Mouse (Mus musculus) MEL (cell line): Measurements from ENCODE around the gene Tox3. TPM values are rescaled to one million over a fixed set of nuclear protein-coding genes. Genes with fewer than 3 reads are reported as not detected.

ENCODE experiments used
- DNase-seq: peaks from one replicate; pipeline ENCODE4 v3.0.0; 2011; ENCODE audit warnings: low read depth, low spot score
- H3K27ac ChIP-seq: 2 replicates; pipeline ENCODE4 v1.5.1; 2012; ENCODE audit warnings: low read depth, mild to moderate bottlenecking, control low read depth, low read length, moderate library complexity; ENCODE audit not compliant: control insufficient read depth
- H3K27me3 ChIP-seq, 2 experiments: fragments of 150-350 bp in 1 of 2; sonication (generic) in 1 of 2; 2 replicates each; pipeline ENCODE4 v1.6.1; 2012; ENCODE audit warnings: low read length in 2 of 2, mild to moderate bottlenecking in 2 of 2, improper control_type of control experiment in 1 of 2, moderate library complexity in 1 of 2; ENCODE audit not compliant: insufficient read depth in 2 of 2, control insufficient read depth in 1 of 2
- H3K36me3 ChIP-seq, 2 experiments: 2 replicates each; pipeline ENCODE4 v1.6.1; 2012 to 2014; ENCODE audit warnings: low read length in 2 of 2, improper control_type of control experiment in 1 of 2, inconsistent platforms in 1 of 2, mild to moderate bottlenecking in 1 of 2; ENCODE audit not compliant: insufficient read depth in 2 of 2, control insufficient read depth in 1 of 2
- H3K4me1 ChIP-seq, 2 experiments: fragments of 150-350 bp in 1 of 2; sonication (generic) in 1 of 2; 2 replicates each; pipeline ENCODE4 v1.6.1; 2012; ENCODE audit warnings: low read length in 2 of 2, improper control_type of control experiment in 1 of 2, mild to moderate bottlenecking in 1 of 2; ENCODE audit not compliant: insufficient read depth in 2 of 2, control insufficient read depth in 1 of 2
- H3K4me3 ChIP-seq, 2 experiments: fragments of 150-350 bp in 1 of 2; sonication (generic) in 1 of 2; 2 replicates each; pipeline ENCODE4 v1.5.1; 2012; ENCODE audit warnings: low read depth in 2 of 2, low read length in 2 of 2, mild to moderate bottlenecking in 2 of 2, moderate library complexity in 2 of 2, control low read depth in 1 of 2, improper control_type of control experiment in 1 of 2; ENCODE audit not compliant: control insufficient read depth in 1 of 2, insufficient read depth in 1 of 2
- H3K79me2 ChIP-seq: 2 replicates; pipeline ENCODE4 v1.6.1; 2012; ENCODE audit warnings: mild to moderate bottlenecking, low read length, moderate library complexity; ENCODE audit not compliant: control insufficient read depth, poor library complexity, insufficient read depth
- H3K9ac ChIP-seq: 2 replicates; pipeline ENCODE4 v1.6.1; 2012; ENCODE audit warnings: low read depth, mild to moderate bottlenecking, control low read depth, low read length, moderate library complexity; ENCODE audit not compliant: control insufficient read depth, poor library complexity, severe bottlenecking
- H3K9me3 ChIP-seq: fragments of 150-350 bp; sonication (generic); replicated peaks from 2 replicates; pipeline ENCODE4 v1.6.1; 2012; ENCODE audit warnings: mild to moderate bottlenecking, low read length, improper control_type of control experiment, moderate library complexity; ENCODE audit not compliant: insufficient read depth
- CTCF ChIP-seq, 3 experiments: IDR thresholded peaks in 2 of 3; conservative IDR thresholded peaks in 1 of 3; 2 replicates each; pipeline ENCODE4 v1.5.1; 2011 to 2012; ENCODE audit warnings: low read length in 3 of 3, low read depth in 2 of 3, mild to moderate bottlenecking in 2 of 3, improper control_type of control experiment in 1 of 3, inconsistent platforms in 1 of 3, mixed read lengths in 1 of 3, moderate library complexity in 1 of 3; ENCODE audit not compliant: control insufficient read depth in 1 of 3, insufficient read depth in 1 of 3, poor library complexity in 1 of 3, severe bottlenecking in 1 of 3
- ELF1 ChIP-seq: IDR thresholded peaks from 2 replicates; pipeline ENCODE4 v1.6.1; 2014; ENCODE audit warnings: low read depth, mild to moderate bottlenecking, inconsistent platforms, low read length, improper control_type of control experiment, moderate library complexity
- EP300 ChIP-seq, 2 experiments: IDR thresholded peaks; 2 replicates each; pipeline ENCODE4 v1.6.1; 2011; ENCODE audit warnings: improper control_type of control experiment in 2 of 2, low read length in 2 of 2, low read depth in 1 of 2, mild to moderate bottlenecking in 1 of 2
- ETS1 ChIP-seq: IDR thresholded peaks from 2 replicates; pipeline ENCODE4 v1.6.1; 2012; ENCODE audit warnings: low read depth, mild to moderate bottlenecking, inconsistent platforms, low read length, improper control_type of control experiment, moderate library complexity
- MAFK ChIP-seq: IDR thresholded peaks from 2 replicates; pipeline ENCODE4 v1.6.1; 2011; ENCODE audit warnings: low read depth, mild to moderate bottlenecking, low read length, improper control_type of control experiment, borderline replicate concordance
- MAZ ChIP-seq: IDR thresholded peaks from 2 replicates; pipeline ENCODE4 v1.6.1; 2012; ENCODE audit warnings: low read depth, mild to moderate bottlenecking, inconsistent platforms, low read length, improper control_type of control experiment
- MEF2A ChIP-seq: IDR thresholded peaks from 2 replicates; pipeline ENCODE4 v1.6.1; 2014; ENCODE audit warnings: low read depth, mild to moderate bottlenecking, inconsistent platforms, low read length, improper control_type of control experiment; ENCODE audit not compliant: poor library complexity, insufficient replicate concordance, severe bottlenecking; ENCODE audit errors: extremely low read depth
- MXI1 ChIP-seq: IDR thresholded peaks from 2 replicates; pipeline ENCODE4 v1.6.1; 2011; ENCODE audit warnings: mild to moderate bottlenecking, low read depth, low read length, improper control_type of control experiment
- MYC ChIP-seq: IDR thresholded peaks from 2 replicates; pipeline ENCODE4 v1.6.1; 2011; ENCODE audit warnings: low read depth, mild to moderate bottlenecking, low read length, improper control_type of control experiment, moderate library complexity
- NELFE ChIP-seq: IDR thresholded peaks from 2 replicates; pipeline ENCODE4 v1.6.1; 2011; ENCODE audit warnings: low read depth, low read length, improper control_type of control experiment
- NRF1 ChIP-seq: IDR thresholded peaks from 2 replicates; pipeline ENCODE4 v1.6.1; 2014; ENCODE audit warnings: low read depth, mild to moderate bottlenecking, inconsistent platforms, low read length, improper control_type of control experiment, moderate library complexity; ENCODE audit not compliant: poor library complexity, insufficient read depth, severe bottlenecking
- POLR2AphosphoS5 ChIP-seq: IDR thresholded peaks from 2 replicates; pipeline ENCODE4 v1.6.1; 2012; ENCODE audit warnings: low read depth, borderline replicate concordance, mild to moderate bottlenecking, inconsistent platforms, low read length, moderate library complexity, mixed read lengths
- RAD21 ChIP-seq: IDR thresholded peaks from 2 replicates; pipeline ENCODE4 v1.6.1; 2011; ENCODE audit warnings: mild to moderate bottlenecking, low read depth, low read length, improper control_type of control experiment
- SMC3 ChIP-seq: IDR thresholded peaks from 2 replicates; pipeline ENCODE4 v1.6.1; 2011; ENCODE audit warnings: low read depth, low read length, improper control_type of control experiment
- UBTF ChIP-seq: IDR thresholded peaks from 2 replicates; pipeline ENCODE4 v1.6.1; 2012; ENCODE audit warnings: low read depth, mild to moderate bottlenecking, inconsistent platforms, low read length, improper control_type of control experiment, moderate library complexity, borderline replicate concordance; ENCODE audit not compliant: insufficient read depth
- ZC3H11A ChIP-seq: IDR thresholded peaks from 2 replicates; pipeline ENCODE4 v1.6.1; 2012; ENCODE audit warnings: low read depth, mild to moderate bottlenecking, inconsistent platforms, low read length, improper control_type of control experiment
- ZMIZ1 ChIP-seq: IDR thresholded peaks from 2 replicates; pipeline ENCODE4 v1.6.1; 2012; ENCODE audit warnings: low read depth, mild to moderate bottlenecking, inconsistent platforms, low read length, improper control_type of control experiment, moderate library complexity
- ZNF384 ChIP-seq: IDR thresholded peaks from 2 replicates; pipeline ENCODE4 v1.6.1; 2012; ENCODE audit warnings: low read depth, mild to moderate bottlenecking, inconsistent platforms, low read length, improper control_type of control experiment
- polyA plus RNA-seq, 2 experiments: library from polyadenylated mRNA; stranded (reverse) in 1 of 2; unstranded in 1 of 2; fragments of >175 nt in 1 of 2; fragments of >200 nt in 1 of 2; gene quantifications; 2 replicates each; pipeline versions ENCODE4 v1.2.1 to v1.2.4; 2012; ENCODE audit warnings: low replicate concordance in 2 of 2, low read depth in 1 of 2; ENCODE audit not compliant: insufficient read length in 2 of 2, insufficient read depth in 1 of 2, missing spikeins in 1 of 2
- total RNA-seq: library from RNA; depleted of rRNA; stranded (reverse); fragments of 300-350 nt; gene quantifications from 2 replicates; pipeline ENCODE4 v1.2.3, GENCODE M21; 2012

Gene Tox3
- total and polyA plus RNA-seq, 3 experiments = not detected

DNA sequence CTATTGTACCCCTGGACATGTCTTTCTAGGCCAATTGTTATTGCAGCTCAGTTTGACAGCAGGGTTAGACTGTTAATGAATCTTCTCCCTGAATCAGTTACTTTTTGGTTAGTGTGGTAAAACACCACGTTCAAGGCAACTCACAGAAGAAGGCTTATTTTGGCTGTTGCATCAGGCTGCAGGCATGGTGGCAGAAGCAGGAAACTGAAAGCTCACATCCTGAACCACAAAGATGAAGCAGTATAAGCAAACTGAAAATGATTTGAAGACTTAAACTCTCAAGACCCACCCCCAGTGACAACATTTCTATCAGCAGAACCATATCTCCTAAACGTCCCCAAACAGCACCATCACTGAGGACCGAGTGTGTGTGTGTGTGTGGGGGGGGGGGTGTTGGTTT, 8.6 kb upstream of the Tox3 start:
- Histone ChIP-seq H3K79me2 (no peaks in the 10 kb centered on the region), H3K9ac (no peak overlapping the region), H3K4me1 (no peaks in the 10 kb centered on the region), H3K9me3 (no peaks in the 10 kb centered on the region), H3K36me3 (no peaks in the 10 kb centered on the region), H3K27ac (no peak overlapping the region), H3K27me3 (no peaks in the 10 kb centered on the region), H3K4me3 (no peak overlapping the region)
- no peak for TF ChIP-seq NELFE
- no peak for TF ChIP-seq CTCF (IDR thresholded peaks at IDR 0.05 in 2 of 3, conservative IDR thresholded peaks at IDR 0.05 in 1 of 3; ENCODE audit: control insufficient read depth in 1 of 3, insufficient read depth in 1 of 3, low read depth in 2 of 3, low read length in 3 of 3, poor library complexity in 1 of 3, severe bottlenecking in 1 of 3)
- no peak for TF ChIP-seq MAZ
- TF ChIP-seq ZNF384 = no peak
- no peak for TF ChIP-seq NRF1
- no peak for TF ChIP-seq SMC3
- no peak for TF ChIP-seq ZMIZ1
- no peak for TF ChIP-seq ETS1
- no peak for TF ChIP-seq UBTF
- TF ChIP-seq EP300 (IDR thresholded peaks at IDR 0.05; ENCODE audit: low read depth in 1 of 2, low read length in 2 of 2) = no peak
- TF ChIP-seq POLR2AphosphoS5 = no peak
- TF ChIP-seq MEF2A = no peak
- no peak for DNase-seq

- Histone ChIP-seq H3K27me3 (no peaks in the 10 kb centered on the region), H3K27ac (no peak overlapping the region), H3K4me3 (no peak overlapping the region), H3K36me3 (no peaks in the 10 kb centered on the region), H3K79me2 (no peaks in the 10 kb centered on the region), H3K4me1 (no peaks in the 10 kb centered on the region), H3K9ac (no peak overlapping the region), H3K9me3 (no peaks in the 10 kb centered on the region)
- TF ChIP-seq ZC3H11A (no peak), ZNF384 (no peak), MXI1 (no peak), ELF1 (no peak), MYC (no peak), RAD21 (no peak), MEF2A (no peak), POLR2AphosphoS5 (no peak), MAFK (no peak), ETS1 (no peak)
- no peak for DNase-seq
Measured at GRCm38 (mm10) chr8:90354782-90355181, 6.6 kb upstream of the Tox3 start.
